Mouse (Mus musculus): Measurements from ENCODE around the gene Pik3r2.

GRCm38 (mm10) chr8:70719796-70720270 is 56.7 kb downstream of the Pik3r2 start:
- TF ChIP-seq POLR2A (IDR thresholded peaks at IDR 0.05; ENCODE audit: insufficient read depth, low read length): no peak
- no peak for TF ChIP-seq CTCF (IDR thresholded peaks at IDR 0.05; ENCODE audit: low read depth, low read length)
- no peak for TF ChIP-seq EP300 (IDR thresholded peaks at IDR 0.05; ENCODE audit: insufficient read depth, low read depth, low read length)

Measured in ES-Bruce4 (cell line).